Mouse (Mus musculus) right cerebral cortex, postnatal 10 days (tissue): Measurements from ENCODE around the gene Gm7534.

Source experiments
- DNase-seq, 2 experiments: peaks; one replicate each; pipeline ENCODE4 v3.0.0; 2021; ENCODE audit warnings: low spot score in 2 of 2

Gm7534 gene

GRCm38 (mm10) chr4:134202904-134203303 is at the start of gene Gm7534:
Gm7534 (minus strand) TSS chr4:134203004.
- no peak for DNase-seq

GRCm38 (mm10) chr4:134252131-134252910 is 49.5 kb upstream of the Gm7534 start:
- peak in 1 of 2 experiments; percentile 35 for DNase-seq

DNA sequence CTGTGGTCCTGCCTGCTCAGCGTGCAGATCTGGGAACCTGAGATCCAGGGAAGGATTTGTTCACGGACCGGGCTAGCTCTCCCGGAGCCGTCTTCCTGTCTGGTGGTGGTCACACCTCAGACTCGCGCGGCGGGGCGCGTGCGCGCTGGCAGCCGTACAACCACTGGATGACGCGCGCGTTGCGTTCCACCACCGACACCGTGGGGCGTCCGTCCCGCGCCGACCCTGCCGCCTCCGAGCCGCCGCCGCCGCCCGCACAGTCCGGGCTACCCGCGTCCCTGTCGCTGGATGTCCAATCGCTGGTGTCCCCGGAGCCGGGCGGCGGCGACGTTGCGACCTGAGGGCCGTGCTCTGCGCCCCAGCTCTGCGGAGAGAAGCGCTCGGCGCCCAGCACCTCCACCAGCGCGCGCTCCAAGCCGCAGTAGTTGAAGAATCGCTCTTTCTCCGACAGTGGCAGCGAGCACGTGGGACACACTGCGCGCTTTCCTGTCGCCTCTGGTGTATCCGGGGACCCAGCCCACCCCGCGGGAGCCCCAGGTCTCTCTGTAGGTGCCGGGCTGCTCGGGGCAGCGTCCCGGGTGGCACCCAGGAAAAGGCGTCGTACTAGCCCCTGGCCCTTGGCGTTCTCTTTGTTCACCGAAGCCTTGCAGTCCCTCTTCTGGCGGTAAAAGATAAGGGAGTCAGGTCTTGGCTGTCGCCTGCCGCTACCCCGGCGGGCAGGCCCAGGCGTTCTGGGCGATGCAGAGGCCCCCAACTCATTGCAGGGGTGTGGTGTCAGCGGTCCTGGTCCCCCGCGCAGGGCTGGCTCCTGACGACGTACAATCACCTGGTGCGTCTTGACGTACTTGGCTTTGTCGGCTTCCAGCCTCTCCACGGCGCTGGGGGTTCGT is 48.7 kb upstream of the Gm7534 start:
- peak; percentile 72 to 76 for DNase-seq

DNA sequence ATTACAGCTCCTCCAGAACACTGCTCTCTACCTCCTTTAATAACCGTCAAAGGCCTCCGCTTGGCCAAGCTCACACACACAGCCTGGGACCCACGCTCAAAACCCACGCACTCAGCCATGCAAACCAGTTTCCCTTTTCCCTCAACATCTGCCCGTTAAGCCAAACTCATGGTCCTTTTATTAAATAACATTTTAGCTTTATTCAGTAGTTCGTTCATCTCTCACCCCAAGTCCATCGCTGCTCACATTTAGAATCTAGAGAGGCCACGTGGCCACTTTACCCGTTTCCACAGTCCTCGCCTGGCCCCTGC is 48.1 kb upstream of the Gm7534 start:
- no peak for DNase-seq

GRCm38 (mm10) chr4:134250116-134250929 is 47.5 kb upstream of the Gm7534 start:
- DNase-seq: no peak

GRCm38 (mm10) chr4:134249651-134250050 is 46.8 kb upstream of the Gm7534 start:
- DNase-seq: peak; percentile 75 to 82

DNA sequence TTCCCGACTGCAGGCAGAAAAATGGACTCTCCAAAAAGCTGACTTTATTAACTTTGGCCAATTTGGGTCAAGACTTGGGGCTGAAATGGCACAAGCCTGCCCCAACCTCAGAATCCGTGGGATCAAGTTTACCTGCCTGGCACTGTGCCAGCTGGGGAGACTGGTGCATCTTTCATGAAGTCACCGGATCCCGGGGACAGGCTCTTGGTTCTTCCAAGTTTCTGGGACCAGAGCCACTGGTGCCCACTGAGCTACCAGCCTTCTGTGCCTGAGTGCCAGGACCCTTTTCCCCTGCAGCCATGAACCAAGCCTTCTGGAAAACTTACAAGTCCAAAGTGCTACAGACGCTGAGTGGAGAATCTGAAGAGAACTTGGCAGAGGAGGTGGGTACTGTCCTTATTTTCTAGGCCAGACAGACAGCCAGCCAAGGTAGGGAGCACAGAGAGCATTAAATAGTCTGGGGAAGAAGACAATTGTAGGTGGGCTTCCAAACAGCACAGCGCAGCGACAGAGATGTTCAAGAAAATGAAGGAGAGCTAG is 44.0 kb upstream of the Gm7534 start, which contains the start of gene Gm30191:
Gene Gm30191, plus strand, starts transcription at position 217 of the 540 bp plus-strand sequence.
- DNase-seq: peak in 1 of 2 experiments; percentile 44

DNA sequence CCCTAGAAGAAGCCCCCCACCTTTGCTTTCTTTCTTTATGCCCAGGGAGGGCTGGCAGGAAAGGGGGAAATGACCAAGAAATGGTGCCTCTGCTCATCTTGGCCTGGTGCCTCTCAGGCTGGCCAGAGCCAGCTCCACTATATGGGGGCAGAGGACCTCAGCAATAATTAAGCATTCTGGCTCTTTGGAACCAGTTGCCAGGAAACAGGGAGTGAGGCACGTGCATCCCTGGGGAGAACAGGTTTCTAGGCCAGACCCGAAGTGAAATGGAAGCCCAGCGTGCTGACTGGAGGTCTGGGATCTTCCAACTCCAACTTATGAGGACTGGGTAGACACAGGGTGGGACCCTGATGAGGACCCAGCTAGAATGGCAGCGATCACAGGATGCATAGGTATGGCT is 43.5 kb upstream of the Gm7534 start:
- DNase-seq: no peak

GRCm38 (mm10) chr4:134245148-134245843 is 42.5 kb upstream of the Gm7534 start, which contains the start of gene Zfp593:
Zfp593 (minus strand) TSS chr4:134245592.
- peak; percentile 96 to 97 for DNase-seq

DNA sequence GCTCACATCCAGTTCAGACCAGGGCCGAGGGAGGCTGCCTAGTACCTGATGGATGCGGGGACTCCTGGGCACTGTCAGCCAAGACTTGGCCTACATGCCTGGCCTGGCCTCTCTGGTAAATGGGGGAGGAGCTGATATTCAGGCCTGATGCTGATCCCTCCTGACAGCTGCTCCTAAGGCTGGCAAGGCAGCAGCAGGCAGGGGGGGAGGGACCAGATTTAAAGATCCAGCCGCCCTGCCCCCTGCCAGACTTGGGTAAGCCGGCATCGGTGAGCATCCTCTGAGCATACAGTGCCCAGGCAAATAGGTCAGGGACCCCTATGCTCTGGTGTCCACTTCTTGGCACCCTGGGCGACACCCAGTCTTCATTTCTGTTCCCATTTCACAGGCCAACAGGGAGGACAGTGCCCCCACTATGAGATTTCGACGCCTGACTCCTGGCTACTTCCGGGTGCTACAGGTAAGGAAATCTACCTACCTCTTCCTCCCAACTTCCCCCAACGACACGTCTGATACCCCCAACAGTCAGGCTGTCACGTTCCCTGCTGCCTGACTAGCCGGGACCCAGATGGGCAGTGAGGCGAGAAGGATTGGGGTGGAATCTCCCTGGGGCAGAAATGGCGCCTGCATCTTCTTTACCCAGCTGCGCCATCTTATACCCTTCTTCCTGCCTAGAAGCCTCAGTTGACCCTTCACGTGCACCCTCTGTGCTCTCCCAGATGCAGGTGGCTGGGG is 40.9 kb upstream of the Gm7534 start, which contains the start of gene E130218I03Rik:
Gene E130218I03Rik, plus strand, starts transcription at position 147 of the 735 bp plus-strand sequence.
- DNase-seq: no peak

DNA sequence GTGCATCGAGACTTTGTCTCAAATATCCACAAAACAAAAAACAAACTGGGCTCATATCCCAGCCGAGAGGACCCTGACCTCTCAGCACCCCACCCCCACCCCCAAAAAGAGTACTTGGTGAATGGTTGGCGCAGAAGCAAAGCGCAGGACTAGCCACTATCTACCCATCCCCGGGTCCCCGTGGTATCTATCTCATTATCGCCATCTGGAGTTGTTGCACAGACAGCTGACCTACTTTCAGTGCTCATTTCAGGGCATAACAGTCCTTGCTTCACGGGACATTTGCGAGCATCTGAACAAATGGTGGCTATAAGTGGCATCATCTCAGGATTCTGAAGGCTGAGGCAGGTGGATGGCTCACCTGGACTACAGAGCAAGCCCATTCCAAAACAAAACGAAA is 35.9 kb upstream of the Gm7534 start:
- no peak for DNase-seq

GRCm38 (mm10) chr4:134238279-134238651 is 35.5 kb upstream of the Gm7534 start, which contains the start of gene Cnksr1:
Cnksr1 (minus strand) TSS chr4:134238399.
- DNase-seq: peak; percentile 56 to 65

GRCm38 (mm10) chr4:134237582-134238278 is 34.9 kb upstream of the Gm7534 start:
- DNase-seq: no peak

DNA sequence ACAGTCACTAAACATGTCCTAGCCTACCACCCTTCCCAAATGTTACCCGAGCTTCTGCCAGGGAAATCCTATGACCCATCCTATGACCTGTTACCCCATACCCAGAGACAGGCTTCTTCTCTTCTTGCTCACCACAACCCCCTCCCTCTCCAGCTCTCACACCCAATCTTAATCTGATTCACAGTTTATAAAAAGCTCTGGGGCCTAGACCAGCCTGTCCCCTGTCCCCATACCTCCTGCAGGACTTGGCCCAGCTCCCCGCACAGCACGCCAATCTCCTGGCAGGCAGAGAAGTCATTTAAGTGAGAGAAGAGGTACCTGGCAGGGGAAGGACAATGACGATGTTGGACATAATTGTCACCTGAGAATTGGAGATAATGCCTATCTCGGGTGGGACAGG is 32.1 kb upstream of the Gm7534 start:
- no peak for DNase-seq

GRCm38 (mm10) chr4:134230431-134230830 is 27.6 kb upstream of the Gm7534 start:
- DNase-seq: no peak

- DNase-seq: no peak
These were observed 24.4 kb upstream of the Gm7534 start, which contains the start of gene Catsper4 for GRCm38 (mm10) chr4:134227194-134227593. Catsper4 (minus strand) TSS chr4:134227383.

DNA sequence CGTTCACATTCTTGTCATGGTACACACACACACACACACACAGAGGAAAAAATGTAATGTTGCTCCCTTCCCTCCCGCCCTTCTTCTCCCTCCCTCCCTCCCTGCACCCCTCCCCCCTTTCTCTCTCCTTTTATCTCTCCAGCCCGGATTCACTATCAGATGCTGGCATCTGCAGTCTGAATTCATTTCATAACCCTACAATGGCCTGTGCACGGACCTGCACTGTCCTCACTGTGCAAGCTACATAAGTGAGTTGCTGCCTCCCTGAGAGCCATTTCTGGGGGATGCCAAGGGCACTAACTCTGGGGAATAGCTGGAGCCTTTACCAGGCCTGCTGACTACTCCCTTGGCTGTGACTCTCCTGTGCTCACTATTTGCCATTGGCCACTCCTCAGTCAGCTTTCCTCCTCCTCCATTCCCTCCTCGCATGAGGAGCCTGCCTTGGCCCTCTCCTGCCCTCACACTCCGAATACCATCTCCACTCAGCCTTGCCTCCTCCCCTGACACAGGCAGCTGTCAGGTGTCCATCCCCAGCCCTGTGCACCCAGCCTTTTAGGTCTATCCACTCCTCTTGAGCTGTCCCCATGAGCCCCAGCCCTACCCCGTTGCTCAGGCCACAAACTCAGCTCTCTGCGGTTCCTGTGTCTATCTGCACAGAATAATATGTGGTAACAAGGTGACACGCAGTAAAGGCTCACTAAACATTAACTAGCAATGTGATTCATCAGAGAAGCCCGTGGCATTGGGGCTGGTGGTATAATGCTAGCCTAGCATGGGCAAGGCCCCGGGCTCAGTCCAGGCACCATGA is 20.2 kb upstream of the Gm7534 start:
- DNase-seq: no peak

- DNase-seq: no peak
These were observed 3.8 kb upstream of the Gm7534 start for GRCm38 (mm10) chr4:134206488-134207053.
